Mouse (Mus musculus) c-Kit-positive CD71-negative TER-119-negative erythroid progenitor cells, embryonic 14.5 days (primary cell): ENCODE measurements around the gene Vmn1r137.
"Not testable (repeated sequence)": the region's sequence is repeated elsewhere in the genome, so short reads cannot be mapped to it uniquely, and the experiment has no call there.

Experiments used
- DNase-seq: peaks from one replicate; pipeline ENCODE4 v3.0.0-alpha.2; 2013; ENCODE audit warnings: low read depth

Vmn1r137 gene

DNA sequence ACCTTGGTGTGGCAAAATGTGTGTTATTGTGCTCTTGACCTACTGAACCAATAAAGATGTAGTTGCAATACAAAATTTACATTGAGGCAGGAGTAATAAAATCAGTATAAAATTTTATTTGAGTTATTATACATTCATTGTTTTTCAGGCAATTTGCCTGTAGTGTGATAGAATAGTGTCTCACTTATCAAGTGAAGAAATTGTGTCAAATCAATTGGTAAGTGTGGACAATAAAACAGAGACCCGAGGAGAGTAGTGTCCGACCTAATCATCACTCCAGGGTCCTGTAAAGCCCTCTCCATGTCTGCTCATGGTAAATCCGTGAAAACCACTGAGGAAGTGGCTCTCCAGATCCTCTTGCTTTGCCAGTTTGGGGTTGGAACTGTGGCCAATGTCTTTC is at the start of gene Vmn1r137:
Gene Vmn1r137, plus strand, starts transcription at position 301 of the 400 bp plus-strand sequence.
- DNase-seq, result not testable (repeated sequence)

- DNase-seq, result not testable (repeated sequence)
These were observed 34.4 kb downstream of the Vmn1r137 start, which contains the start of gene Vmn1r138 for GRCm38 (mm10) chr7:22028797-22029196. Gene Vmn1r138 (minus strand): TSS chr7:22028897.
